Mouse (Mus musculus) liver, embryonic 16.5 days (tissue): ENCODE measurements around the gene Neto2. TPM values are rescaled to one million over a fixed set of nuclear protein-coding genes. Genes with fewer than 3 reads are reported as not detected.
A peak's percentile ranks its signal among the peaks of the same experiment; 100 is the strongest.

Experiments used
- ATAC-seq: fragments of 200-750 bp; cut with Nextera tagmentation; 2 replicates; pipeline ENCODE4 v1.8.0; 2017; ENCODE audit warnings: low read depth, mild to moderate bottlenecking, moderate number of reproducible peaks, moderate library complexity
- H3K27ac ChIP-seq: fragments of 300-500 bp; sonication (generic); 2 replicates; pipeline ENCODE4 v1.5.1; 2014; ENCODE audit warnings: mild to moderate bottlenecking, low read length
- H3K27me3 ChIP-seq: fragments of 300-500 bp; sonication (generic); 2 replicates; pipeline ENCODE4 v1.6.1; 2014; ENCODE audit warnings: low read depth, low read length, mixed read lengths; ENCODE audit not compliant: control insufficient read depth, insufficient read depth
- H3K36me3 ChIP-seq: fragments of 300-500 bp; sonication (generic); 2 replicates; pipeline ENCODE4 v1.6.1; 2014; ENCODE audit warnings: mild to moderate bottlenecking; ENCODE audit not compliant: control insufficient read depth, insufficient read depth
- H3K4me1 ChIP-seq: fragments of 300-500 bp; sonication (generic); 2 replicates; pipeline ENCODE4 v1.6.1; 2014; ENCODE audit warnings: low read depth, low read length, mixed read lengths; ENCODE audit not compliant: control insufficient read depth
- H3K4me2 ChIP-seq: fragments of 300-500 bp; sonication (generic); 2 replicates; pipeline ENCODE4 v1.6.1; 2014; ENCODE audit warnings: low read depth, low read length, mixed read lengths
- H3K4me3 ChIP-seq: fragments of 300-500 bp; sonication (generic); 2 replicates; pipeline ENCODE4 v1.5.1; 2014; ENCODE audit warnings: low read depth, mild to moderate bottlenecking, low read length
- H3K9ac ChIP-seq: fragments of 300-500 bp; sonication (generic); 2 replicates; pipeline ENCODE4 v1.6.1; 2014; ENCODE audit warnings: low read depth, low read length
- H3K9me3 ChIP-seq: fragments of 300-500 bp; sonication (generic); replicated peaks from 2 replicates; pipeline ENCODE4 v1.6.1; 2016; ENCODE audit warnings: low read length; ENCODE audit not compliant: control insufficient read depth
- WGBS: fragments of 180-500 bp; shearing (Covaris S2); extraction: QIAGEN DNeasy Blood & Tissue Kit; methylation state at CpG from one replicate; pipeline ENCODE4 v1.1.7; 2014; ENCODE audit not compliant: insufficient replicate concordance; 5-methylcytosine and 5-hydroxymethylcytosine counted together
- microRNA-seq: library from miRNA; unstranded; fragments of <30 nt; microRNA quantifications from one replicate; pipeline ENCODE4, GENCODE M21; 2016
- polyA plus RNA-seq: library from polyadenylated mRNA; unstranded; fragments of >200 nt; fragmentation: Nextera tagmentation; extraction: Ambion mirVana; gene quantifications from 2 replicates; pipeline ENCODE4 v1.2.1, GENCODE M21; 2015

The Neto2 gene
- polyA plus RNA-seq, 1 experiment from 2014 or later, result 0.54 TPM

DNA sequence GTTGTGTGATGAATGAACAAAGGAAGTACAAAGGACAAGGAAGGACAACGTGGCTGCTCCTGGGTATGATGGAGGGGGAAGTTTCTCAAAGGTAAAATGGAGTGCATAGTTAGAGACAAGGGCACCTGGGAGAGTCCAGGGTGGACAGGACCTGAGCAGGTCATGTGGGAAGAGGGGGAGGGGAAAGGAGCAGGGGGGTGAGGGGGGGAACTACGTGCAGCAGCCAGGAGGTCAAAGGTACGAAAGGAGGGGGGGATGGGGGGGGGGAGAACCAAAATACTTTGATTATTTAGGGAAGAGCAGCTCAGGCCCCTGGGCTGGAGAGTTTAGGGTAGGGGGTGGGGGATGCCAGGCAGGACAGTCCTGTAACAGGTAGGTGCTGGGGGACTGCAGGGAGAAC, 105.7 kb downstream of the Neto2 start:
- H3K4me3 ChIP-seq, result no peak overlapping the region
- no peaks in the 10 kb centered on the region for H3K36me3 ChIP-seq
- H3K27me3 ChIP-seq, result no peaks in the 10 kb centered on the region
- no peak overlapping the region for H3K9ac ChIP-seq
- H3K9me3 ChIP-seq, result no peaks in the 10 kb centered on the region
- WGBS, result 19% methylated on average over 2 of the region's 3 CpGs
- H3K4me2 ChIP-seq, result no peak overlapping the region
- ATAC-seq, result peak; percentile 50
- H3K27ac ChIP-seq, result no peak overlapping the region
- no peaks in the 10 kb centered on the region for H3K4me1 ChIP-seq

GRCm38 (mm10) chr8:85593324-85593723, 107.4 kb downstream of the Neto2 start:
- no peak overlapping the region for H3K4me3 ChIP-seq
- no peaks in the 10 kb centered on the region for H3K27me3 ChIP-seq
- no peaks in the 10 kb centered on the region for H3K9me3 ChIP-seq
- no peaks in the 10 kb centered on the region for H3K36me3 ChIP-seq
- H3K4me1 ChIP-seq, result no peaks in the 10 kb centered on the region
- 57% methylated on average over 3 of the region's 3 CpGs for WGBS
- no peak overlapping the region for H3K27ac ChIP-seq
- H3K4me2 ChIP-seq, result no peak overlapping the region
- ATAC-seq, result no peak
- H3K9ac ChIP-seq, result no peak overlapping the region

- Histone ChIP-seq H3K27ac (no peak overlapping the region), H3K9me3 (no peaks in the 10 kb centered on the region), H3K4me1 (no peaks in the 10 kb centered on the region), H3K4me3 (no peak overlapping the region), H3K4me2 (no peak overlapping the region), H3K36me3 (no peaks in the 10 kb centered on the region), H3K27me3 (no peaks in the 10 kb centered on the region), H3K9ac (no peak overlapping the region)
- 73% methylated on average over 1 of the region's 1 CpGs for WGBS
- no peak for ATAC-seq
Observed at GRCm38 (mm10) chr8:85591532-85591931, 109.2 kb downstream of the Neto2 start.

GRCm38 (mm10) chr8:85590258-85590657, 110.5 kb downstream of the Neto2 start:
- no peaks in the 10 kb centered on the region for H3K36me3 ChIP-seq
- ATAC-seq, result no peak
- H3K9me3 ChIP-seq, result no peaks in the 10 kb centered on the region
- no peak overlapping the region for H3K4me3 ChIP-seq
- no peak overlapping the region for H3K9ac ChIP-seq
- H3K4me2 ChIP-seq, result no peak overlapping the region
- no peaks in the 10 kb centered on the region for H3K27me3 ChIP-seq
- H3K27ac ChIP-seq, result no peak overlapping the region
- no peaks in the 10 kb centered on the region for H3K4me1 ChIP-seq
- 85% methylated on average over 1 of the region's 1 CpGs for WGBS

DNA sequence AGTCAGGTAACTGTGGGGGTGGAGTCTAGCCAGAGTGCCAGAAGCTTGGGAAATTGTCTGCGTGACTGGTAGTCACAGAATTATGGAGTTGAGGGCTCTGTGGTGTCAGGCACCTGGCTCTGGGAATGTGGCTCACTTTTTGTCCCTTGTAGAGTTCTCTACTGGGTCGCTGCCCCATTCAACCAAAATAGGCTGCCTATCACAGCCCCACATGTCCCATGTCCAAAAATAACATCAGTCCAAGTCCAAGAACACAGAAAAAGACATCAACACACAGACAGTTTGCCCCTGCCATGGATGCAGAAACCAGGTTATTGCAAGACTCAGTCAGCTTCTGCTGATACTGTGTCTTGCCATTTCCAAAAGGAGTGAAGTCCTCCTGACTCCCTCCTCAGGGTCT, 112.1 kb downstream of the Neto2 start:
- Histone ChIP-seq H3K36me3 (no peaks in the 10 kb centered on the region), H3K4me2 (no peak overlapping the region), H3K27ac (no peak overlapping the region), H3K4me1 (no peaks in the 10 kb centered on the region), H3K4me3 (no peak overlapping the region), H3K27me3 (no peaks in the 10 kb centered on the region), H3K9ac (no peak overlapping the region), H3K9me3 (no peaks in the 10 kb centered on the region)
- 51% methylated on average over 2 of the region's 2 CpGs for WGBS
- no peak for ATAC-seq

Small RNAs within 50 kb of the gene (microRNA-seq; reads per million reads assigned to microRNA genes)
- gene Mir8109, result not detected

Other genes starting within 250 kb of the Neto2 start
- gene Gpt2, start 208.3 kb downstream of the Neto2 start, polyA plus RNA-seq, result 23.8 and 27.1 TPM in 2 replicates
- 63.5 and 65.7 TPM in 2 replicates for gene Dnaja2, start 145.6 kb downstream of the Neto2 start, polyA plus RNA-seq
- 22.2 and 22.3 TPM in 2 replicates for gene Itfg1, start 140.0 kb upstream of the Neto2 start, polyA plus RNA-seq
- gene Phkb, start 140.0 kb upstream of the Neto2 start, polyA plus RNA-seq, result 10.4 and 12.7 TPM in 2 replicates